Mouse (Mus musculus): ENCODE results near the gene Asap3. TPM values are rescaled to one million over a fixed set of nuclear protein-coding genes. Genes with fewer than 3 reads are reported as not detected.
A peak's percentile ranks its signal among the peaks of the same experiment; 100 is the strongest.

The Asap3 gene
- total and polyA plus RNA-seq, 3 experiments, result 7.8 to 10.2 (median 8.6) TPM

- Histone ChIP-seq H3K27ac (no peak overlapping the region), H3K4me3 (no peak overlapping the region), H3K27me3 (ENCODE audit: control insufficient read depth, insufficient read depth, low read length) (no peaks in the 10 kb centered on the region), H3K36me3 (ENCODE audit: control insufficient read depth, insufficient read depth, low read length) (no peaks in the 10 kb centered on the region), H3K4me1 (ENCODE audit: control insufficient read depth, insufficient read depth, low read length) (peaks cover 4% of the 10 kb centered on the region; the same call in 1 of the 2 replicates), H3K9ac (ENCODE audit: low read depth, low read length) (no peak overlapping the region), H3K79me2 (replicated peaks; ENCODE audit: control insufficient read depth, insufficient read depth, low read length) (no peaks in the 10 kb centered on the region)
- WGBS, result 45% methylated on average over 6 of the region's 6 CpGs
- intact Hi-C loops (cut with DNase I), result no loop called here
- TF ChIP-seq CTCF (IDR thresholded peaks at IDR 0.05) (no peak), POLR2A (IDR thresholded peaks at IDR 0.05; ENCODE audit: insufficient read depth, low read depth, low read length) (no peak), EP300 (IDR thresholded peaks at IDR 0.05; ENCODE audit: insufficient read depth, low read depth, low read length) (no peak)
- DNase-seq, result no peak
These were observed 49.8 kb downstream of the Asap3 start for GRCm38 (mm10) chr4:136255919-136256318.

DNA sequence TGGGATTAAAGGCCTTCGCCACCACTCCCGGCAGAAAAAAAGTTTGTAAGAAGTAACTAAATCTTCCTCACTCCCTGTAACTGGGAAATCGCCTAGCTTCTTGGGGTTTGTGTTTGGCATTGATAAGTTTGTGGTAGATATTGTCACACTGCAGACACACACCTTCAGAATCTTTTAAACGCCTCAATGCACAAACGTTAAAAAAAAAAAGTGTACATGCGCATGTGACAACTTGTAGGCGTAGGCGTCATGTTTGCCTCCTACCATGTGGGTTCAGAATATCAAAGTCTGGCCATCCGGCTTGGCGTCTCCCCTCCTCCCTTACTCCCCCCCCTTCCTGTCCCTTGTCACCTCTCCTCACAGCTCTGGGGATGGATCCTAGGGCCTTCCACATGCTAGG, 50.5 kb downstream of the Asap3 start:
- DNase-seq, result no peak
- Histone ChIP-seq H3K79me2 (replicated peaks; ENCODE audit: control insufficient read depth, insufficient read depth, low read length) (no peaks in the 10 kb centered on the region), H3K4me3 (no peak overlapping the region), H3K4me1 (ENCODE audit: control insufficient read depth, insufficient read depth, low read length) (peaks cover 6% of the 10 kb centered on the region), H3K27me3 (ENCODE audit: control insufficient read depth, insufficient read depth, low read length) (no peaks in the 10 kb centered on the region), H3K27ac (no peak overlapping the region), H3K9ac (ENCODE audit: low read depth, low read length) (no peak overlapping the region), H3K36me3 (ENCODE audit: control insufficient read depth, insufficient read depth, low read length) (no peaks in the 10 kb centered on the region)
- intact Hi-C loops (cut with DNase I), result no loop called here
- TF ChIP-seq EP300 (IDR thresholded peaks at IDR 0.05; ENCODE audit: insufficient read depth, low read depth, low read length), result no peak
- no peak for TF ChIP-seq POLR2A (IDR thresholded peaks at IDR 0.05; ENCODE audit: insufficient read depth, low read depth, low read length)
- TF ChIP-seq CTCF (IDR thresholded peaks at IDR 0.05), result no peak
- WGBS, result 54% methylated on average over 10 of the region's 10 CpGs

- DNase-seq, result no peak
- WGBS, result 52% methylated on average over 3 of the region's 3 CpGs
- TF ChIP-seq POLR2A (IDR thresholded peaks at IDR 0.05; ENCODE audit: insufficient read depth, low read depth, low read length) (no peak), CTCF (IDR thresholded peaks at IDR 0.05) (no peak), EP300 (IDR thresholded peaks at IDR 0.05; ENCODE audit: insufficient read depth, low read depth, low read length) (no peak)
- Histone ChIP-seq H3K4me1 (ENCODE audit: control insufficient read depth, insufficient read depth, low read length) (peaks cover 4% of the 10 kb centered on the region), H3K27me3 (ENCODE audit: control insufficient read depth, insufficient read depth, low read length) (no peaks in the 10 kb centered on the region), H3K4me3 (no peak overlapping the region), H3K36me3 (ENCODE audit: control insufficient read depth, insufficient read depth, low read length) (no peaks in the 10 kb centered on the region), H3K9ac (ENCODE audit: low read depth, low read length) (no peak overlapping the region; the same call in 1 of the 2 replicates), H3K79me2 (replicated peaks; ENCODE audit: control insufficient read depth, insufficient read depth, low read length) (no peaks in the 10 kb centered on the region), H3K27ac (peak overlapping the region; percentile 39)
- intact Hi-C loops (cut with DNase I), result loop anchor here (1.0 to 5.0 kb wide), 4 partner anchors 25 to 362 kb away; partner anchors contain the start of genes Lactbl1 and Zfp46
These were observed 53.8 kb downstream of the Asap3 start for GRCm38 (mm10) chr4:136259916-136260315.

GRCm38 (mm10) chr4:136260491-136261180, 54.5 kb downstream of the Asap3 start:
- Histone ChIP-seq H3K4me3 (no peak overlapping the region), H3K27ac (peak overlapping the region; percentile 85), H3K27me3 (ENCODE audit: control insufficient read depth, insufficient read depth, low read length) (no peaks in the 10 kb centered on the region), H3K4me1 (ENCODE audit: control insufficient read depth, insufficient read depth, low read length) (peaks cover 4% of the 10 kb centered on the region), H3K9ac (ENCODE audit: low read depth, low read length) (no peak overlapping the region; the same call in 1 of the 2 replicates), H3K79me2 (replicated peaks; ENCODE audit: control insufficient read depth, insufficient read depth, low read length) (no peaks in the 10 kb centered on the region), H3K36me3 (ENCODE audit: control insufficient read depth, insufficient read depth, low read length) (no peaks in the 10 kb centered on the region)
- TF ChIP-seq EP300 (IDR thresholded peaks at IDR 0.05; ENCODE audit: insufficient read depth, low read depth, low read length) (peak; percentile 52; the same call in 1 of the 2 replicates), CTCF (IDR thresholded peaks at IDR 0.05) (peak; percentile 69), POLR2A (IDR thresholded peaks at IDR 0.05; ENCODE audit: insufficient read depth, low read depth, low read length) (peak; percentile 20; the same call in 1 of the 2 replicates)
- peak; percentile 85 to 89 for DNase-seq
- intact Hi-C loops (cut with DNase I), result loop anchor here (1.0 to 5.0 kb wide), 4 partner anchors 24 to 362 kb away; partner anchors contain the start of genes Lactbl1 and Zfp46
- 27% methylated on average over 10 of the region's 10 CpGs for WGBS

GRCm38 (mm10) chr4:136261912-136262311, 55.7 kb downstream of the Asap3 start:
- Histone ChIP-seq H3K4me3 (no peak overlapping the region), H3K27ac (peak overlapping the region; percentile 85), H3K9ac (ENCODE audit: low read depth, low read length) (no peak overlapping the region), H3K27me3 (ENCODE audit: control insufficient read depth, insufficient read depth, low read length) (no peaks in the 10 kb centered on the region), H3K36me3 (ENCODE audit: control insufficient read depth, insufficient read depth, low read length) (no peaks in the 10 kb centered on the region), H3K4me1 (ENCODE audit: control insufficient read depth, insufficient read depth, low read length) (peaks cover 4% of the 10 kb centered on the region), H3K79me2 (replicated peaks; ENCODE audit: control insufficient read depth, insufficient read depth, low read length) (no peaks in the 10 kb centered on the region)
- peak in 1 of 2 experiments; percentile 54 for DNase-seq
- intact Hi-C loops (cut with DNase I), result loop anchor here (2.0 to 5.0 kb wide), 3 partner anchors 23 to 360 kb away; partner anchors contain the start of genes Lactbl1 and Zfp46
- WGBS, result 36% methylated on average over 10 of the region's 10 CpGs
- TF ChIP-seq CTCF (IDR thresholded peaks at IDR 0.05), result no peak
- TF ChIP-seq EP300 (IDR thresholded peaks at IDR 0.05; ENCODE audit: insufficient read depth, low read depth, low read length), result 0 out of 2 replicates have a peak, but pooled peaks have one; percentile 56

DNA sequence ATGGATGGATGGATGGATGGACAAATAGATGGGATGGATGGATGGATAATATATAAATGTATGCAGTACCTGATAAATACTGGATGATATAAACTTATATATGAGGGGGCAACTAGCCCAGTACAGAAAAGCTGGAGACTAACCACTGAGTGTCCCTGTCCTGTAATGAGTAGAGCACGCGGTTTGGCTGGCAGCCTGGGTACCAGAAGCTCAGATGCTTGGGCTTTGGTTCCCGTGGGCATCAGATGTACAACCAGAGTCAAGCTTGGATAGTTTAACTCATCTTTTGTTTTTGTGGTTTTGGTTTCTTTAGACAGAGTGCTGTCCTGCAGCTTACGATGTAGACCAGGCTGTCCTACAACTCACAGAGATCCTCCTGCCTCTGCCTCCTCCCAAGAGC, 57.4 kb downstream of the Asap3 start:
- DNase-seq, result no peak
- Histone ChIP-seq H3K36me3 (ENCODE audit: control insufficient read depth, insufficient read depth, low read length) (no peaks in the 10 kb centered on the region), H3K79me2 (replicated peaks; ENCODE audit: control insufficient read depth, insufficient read depth, low read length) (no peaks in the 10 kb centered on the region), H3K9ac (ENCODE audit: low read depth, low read length) (no peak overlapping the region), H3K4me3 (no peak overlapping the region), H3K27ac (no peak overlapping the region), H3K27me3 (ENCODE audit: control insufficient read depth, insufficient read depth, low read length) (no peaks in the 10 kb centered on the region), H3K4me1 (ENCODE audit: control insufficient read depth, insufficient read depth, low read length) (peaks cover 4% of the 10 kb centered on the region)
- intact Hi-C loops (cut with DNase I), result loop anchor here (5.0 kb wide), 2 partner anchors 34 to 359 kb away; partner anchors contain the start of gene Lactbl1
- TF ChIP-seq EP300 (IDR thresholded peaks at IDR 0.05; ENCODE audit: insufficient read depth, low read depth, low read length) (no peak), POLR2A (IDR thresholded peaks at IDR 0.05; ENCODE audit: insufficient read depth, low read depth, low read length) (no peak)
- WGBS, result 89% methylated on average over 4 of the region's 4 CpGs

Data from heart, adult 2 months (tissue).